Mouse (Mus musculus) midbrain, embryonic 14.5 days (tissue): ENCODE results near the gene Arntl. TPM values are rescaled to one million over a fixed set of nuclear protein-coding genes. Genes with fewer than 3 reads are reported as not detected.

Experiments
- ATAC-seq: fragments of 200-750 bp; cut with Nextera tagmentation; 2 replicates; pipeline ENCODE4 v1.8.0; 2017; ENCODE audit warnings: moderate number of reproducible peaks, moderate library complexity; ENCODE audit not compliant: low FRiP score, low TSS enrichment
- DNase-seq: peaks from one replicate; pipeline ENCODE4 v3.0.0-alpha.2; 2015
- H3K27ac ChIP-seq: fragments of 300-500 bp; sonication (generic); replicated peaks from 2 replicates; pipeline ENCODE4 v1.5.1; 2014; ENCODE audit warnings: mild to moderate bottlenecking, low read depth, low read length, moderate library complexity
- H3K27me3 ChIP-seq: fragments of 300-500 bp; sonication (generic); 2 replicates; pipeline ENCODE4 v1.6.1; 2014; ENCODE audit warnings: low read length, control low read depth, mixed read lengths; ENCODE audit not compliant: control insufficient read depth, insufficient read depth
- H3K36me3 ChIP-seq: fragments of 300-500 bp; sonication (generic); 2 replicates; pipeline ENCODE4 v1.6.1; 2014; ENCODE audit warnings: low read length, control low read depth; ENCODE audit not compliant: control insufficient read depth, insufficient read depth
- H3K4me1 ChIP-seq: fragments of 300-500 bp; sonication (generic); 2 replicates; pipeline ENCODE4 v1.6.1; 2014; ENCODE audit warnings: mild to moderate bottlenecking, antibody characterized with exemption, low read length, control low read depth; ENCODE audit not compliant: control insufficient read depth, insufficient read depth
- H3K4me2 ChIP-seq: fragments of 300-500 bp; sonication (generic); 2 replicates; pipeline ENCODE4 v1.6.1; 2014; ENCODE audit warnings: mild to moderate bottlenecking, low read length, moderate library complexity
- H3K4me3 ChIP-seq: fragments of 300-500 bp; sonication (generic); replicated peaks from 2 replicates; pipeline ENCODE4 v1.5.1; 2014; ENCODE audit warnings: low read depth, low read length
- H3K9ac ChIP-seq: fragments of 300-500 bp; sonication (generic); replicated peaks from 2 replicates; pipeline ENCODE4 v1.6.1; 2014; ENCODE audit warnings: mild to moderate bottlenecking, low read length, moderate library complexity
- H3K9me3 ChIP-seq: fragments of 300-500 bp; sonication (generic); 2 replicates; pipeline ENCODE4 v1.6.1; 2016; ENCODE audit warnings: low read length, control low read depth, mixed read lengths; ENCODE audit not compliant: control insufficient read depth
- WGBS: fragments of 180-500 bp; shearing (Covaris S2); extraction: QIAGEN DNeasy Blood & Tissue Kit; methylation state at CpG from one replicate; pipeline ENCODE4 v1.1.7; 2014; 5-methylcytosine and 5-hydroxymethylcytosine counted together
- polyA plus RNA-seq: library from polyadenylated mRNA; unstranded; fragments of >200 nt; fragmentation: Nextera tagmentation; extraction: Ambion mirVana; gene quantifications from 2 replicates; pipeline ENCODE4 v1.2.1, GENCODE M21; 2014

Arntl gene
- 16.1 TPM in 2 replicates for polyA plus RNA-seq

DNA sequence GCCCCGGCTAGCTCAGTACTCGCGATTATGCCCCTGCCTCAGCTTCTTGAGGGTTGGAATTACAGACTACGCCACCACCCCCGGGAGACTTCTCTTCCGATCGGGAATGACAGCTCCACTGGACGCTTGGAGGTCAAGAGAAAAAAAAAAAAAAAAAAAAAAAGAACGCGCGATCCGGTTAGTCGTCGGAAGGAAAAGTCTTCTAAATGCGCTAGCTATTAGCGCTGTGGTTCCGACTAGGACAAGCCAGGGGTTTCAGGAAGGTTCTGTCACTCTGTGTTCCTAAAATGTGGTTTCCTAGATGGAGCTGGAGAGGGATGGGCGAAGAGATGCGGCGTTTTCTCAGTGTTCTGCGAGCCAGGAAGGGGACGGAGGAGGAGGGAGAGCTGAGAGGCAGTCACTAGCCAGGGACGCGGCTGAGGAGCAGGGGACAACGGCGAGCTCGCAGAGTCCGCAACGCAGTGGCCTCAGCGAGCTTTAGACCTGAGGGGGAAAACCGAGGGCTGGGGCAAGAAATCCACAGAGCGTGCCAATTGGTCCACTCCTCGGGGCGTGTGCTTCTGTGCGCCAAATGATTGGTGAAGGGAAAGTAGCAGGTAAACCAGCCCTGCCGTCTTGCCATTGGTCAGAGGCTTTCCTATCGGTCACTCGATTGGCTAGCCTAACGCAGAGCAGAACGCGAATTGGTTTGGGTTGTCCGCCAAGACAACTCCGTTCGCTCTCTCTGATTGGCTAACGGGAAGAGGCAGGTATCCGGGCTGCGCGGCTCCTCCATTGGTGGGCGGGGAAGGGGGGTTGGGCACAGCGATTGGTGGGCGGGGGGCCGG is at the start of gene Arntl:
Arntl (plus strand) TSS at position 822 of the 827 bp plus-strand sequence.
- DNase-seq (peak; percentile 98), ATAC-seq (peak; percentile 99)
- Histone ChIP-seq H3K27ac (peak within 1 kb of the TSS; percentile 86), H3K9me3 (no peaks in the 10 kb centered on the region), H3K4me2 (peak within 1 kb of the TSS; percentile 77), H3K4me3 (peak within 1 kb of the TSS; percentile 80), H3K27me3 (peaks cover 45% of the 10 kb centered on the region), H3K9ac (peak within 1 kb of the TSS; percentile 70), H3K36me3 (no peaks in the 10 kb centered on the region), H3K4me1 (peaks cover 7% of the 10 kb centered on the region; the same call in 1 of the 2 replicates)
- under 1% methylated on average over 52 of the region's 52 CpGs for WGBS

- 90% methylated on average over 8 of the region's 8 CpGs for WGBS
- peaks cover 5% of the 10 kb centered on the region; the same call in 1 of the 2 replicates for H3K4me1 ChIP-seq
- no peak overlapping the region for H3K27ac ChIP-seq
- H3K9me3 ChIP-seq: no peaks in the 10 kb centered on the region
- ATAC-seq: no peak
- H3K4me2 ChIP-seq: no peak overlapping the region
- no peak overlapping the region for H3K9ac ChIP-seq
- no peaks in the 10 kb centered on the region for H3K27me3 ChIP-seq
- DNase-seq: no peak
- H3K36me3 ChIP-seq: no peaks in the 10 kb centered on the region
- H3K4me3 ChIP-seq: no peak overlapping the region
These were observed 46.1 kb upstream of the Arntl start for GRCm38 (mm10) chr7:113161077-113161698.

DNA sequence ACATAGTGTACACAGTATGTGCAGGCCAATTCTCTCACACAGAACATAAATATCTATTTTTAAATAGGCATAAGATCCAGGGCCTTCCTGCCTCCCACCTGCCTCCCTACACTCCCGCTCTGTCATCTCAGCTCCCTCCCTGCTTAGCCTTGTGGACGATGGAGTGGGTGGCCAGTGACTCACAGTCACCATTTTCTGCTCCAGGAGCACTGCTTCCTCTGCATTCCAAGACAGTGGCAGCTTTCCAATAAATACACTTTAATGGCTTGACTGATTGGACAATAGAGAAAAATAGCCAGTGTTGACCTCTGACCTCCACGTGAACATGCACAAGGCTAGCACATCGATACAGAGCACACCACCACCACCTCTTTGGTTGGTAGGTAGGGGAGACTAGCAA is 42.5 kb upstream of the Arntl start:
- Histone ChIP-seq H3K4me3 (no peak overlapping the region), H3K36me3 (no peaks in the 10 kb centered on the region), H3K4me2 (no peak overlapping the region), H3K9me3 (no peaks in the 10 kb centered on the region), H3K4me1 (no peaks in the 10 kb centered on the region), H3K27ac (no peak overlapping the region), H3K9ac (no peak overlapping the region), H3K27me3 (no peaks in the 10 kb centered on the region)
- 76% methylated on average over 4 of the region's 4 CpGs for WGBS
- ATAC-seq: no peak
- DNase-seq: no peak

DNA sequence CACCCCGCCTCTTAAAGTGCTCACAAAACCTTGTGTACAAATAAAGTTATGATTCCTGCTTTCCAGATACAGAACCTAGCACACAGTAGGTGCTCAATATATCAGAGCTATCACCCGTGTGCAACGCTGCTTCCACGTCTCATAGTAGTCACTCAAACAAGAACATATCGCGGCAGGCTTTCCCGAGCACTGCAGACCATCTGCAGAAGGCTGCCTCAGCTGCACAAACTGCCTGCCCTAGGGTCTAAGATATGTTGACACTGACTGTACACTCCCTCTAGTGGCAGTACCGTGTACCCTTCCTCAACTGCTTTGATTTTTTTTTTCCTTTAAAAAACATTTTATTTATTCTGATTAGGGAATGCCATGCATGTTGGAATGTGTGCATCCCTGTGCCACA is 40.2 kb upstream of the Arntl start:
- no peaks in the 10 kb centered on the region for H3K4me1 ChIP-seq
- H3K36me3 ChIP-seq: no peaks in the 10 kb centered on the region
- H3K9me3 ChIP-seq: no peaks in the 10 kb centered on the region
- DNase-seq (peak; percentile 79), ATAC-seq (no peak)
- H3K4me2 ChIP-seq: no peak overlapping the region
- H3K9ac ChIP-seq: no peak overlapping the region
- 41% methylated on average over 8 of the region's 8 CpGs for WGBS
- H3K27ac ChIP-seq: no peak overlapping the region
- no peaks in the 10 kb centered on the region for H3K27me3 ChIP-seq
- H3K4me3 ChIP-seq: no peak overlapping the region

GRCm38 (mm10) chr7:113168609-113169008 is 38.7 kb upstream of the Arntl start:
- ATAC-seq (no peak), DNase-seq (no peak)
- H3K9ac ChIP-seq: no peak overlapping the region
- H3K36me3 ChIP-seq: no peaks in the 10 kb centered on the region
- no peak overlapping the region for H3K27ac ChIP-seq
- 85% methylated on average over 8 of the region's 8 CpGs for WGBS
- H3K4me1 ChIP-seq: no peaks in the 10 kb centered on the region
- no peaks in the 10 kb centered on the region for H3K27me3 ChIP-seq
- H3K4me3 ChIP-seq: no peak overlapping the region
- H3K9me3 ChIP-seq: no peaks in the 10 kb centered on the region
- H3K4me2 ChIP-seq: no peak overlapping the region

DNA sequence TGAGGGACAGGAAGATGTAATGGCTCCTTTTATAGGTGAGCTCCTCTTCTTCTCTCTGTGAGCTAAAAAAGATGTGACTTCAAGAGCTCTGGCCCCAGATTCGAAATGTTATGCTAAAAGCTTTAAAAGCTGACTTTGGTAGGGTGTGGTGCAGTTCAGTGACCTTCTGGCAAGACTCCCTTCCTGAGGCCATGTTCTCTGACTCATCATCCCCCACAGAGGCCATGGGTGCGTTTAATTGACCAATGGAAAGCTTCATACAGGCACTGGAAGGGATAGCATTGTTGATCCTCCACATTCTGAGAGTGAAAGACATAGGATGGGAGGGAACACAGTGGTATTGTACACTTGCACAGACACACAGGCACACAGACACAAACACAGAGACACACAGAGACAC is 34.8 kb upstream of the Arntl start:
- no peaks in the 10 kb centered on the region for H3K9me3 ChIP-seq
- H3K4me3 ChIP-seq: no peak overlapping the region
- DNase-seq: no peak
- H3K27me3 ChIP-seq: no peaks in the 10 kb centered on the region
- H3K4me2 ChIP-seq: no peak overlapping the region
- no peak overlapping the region for H3K9ac ChIP-seq
- no peaks in the 10 kb centered on the region for H3K4me1 ChIP-seq
- no peaks in the 10 kb centered on the region for H3K36me3 ChIP-seq
- 73% methylated on average over 2 of the region's 2 CpGs for WGBS
- H3K27ac ChIP-seq: no peak overlapping the region
- ATAC-seq: no peak

DNA sequence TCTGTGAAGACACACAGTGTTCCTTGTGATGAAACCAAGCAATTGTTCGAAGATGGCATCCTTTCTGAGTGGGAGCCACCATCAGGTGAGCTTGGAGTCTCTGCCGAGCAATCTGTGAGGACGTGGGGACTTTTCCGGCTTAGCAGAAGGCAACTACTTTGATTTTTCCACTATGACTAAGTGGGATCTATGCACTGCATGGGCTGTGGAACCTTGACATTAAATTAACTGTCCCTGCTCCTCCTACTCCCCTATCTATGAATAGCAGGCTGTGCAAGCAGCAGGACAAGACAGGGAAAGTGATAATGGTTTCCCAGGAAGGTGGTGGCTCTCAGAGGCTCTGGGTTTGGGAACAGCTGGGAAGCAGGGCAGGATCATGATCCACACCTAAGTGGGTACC is 31.8 kb upstream of the Arntl start:
- H3K4me1 ChIP-seq: no peaks in the 10 kb centered on the region
- no peak overlapping the region for H3K27ac ChIP-seq
- H3K36me3 ChIP-seq: no peaks in the 10 kb centered on the region
- H3K9me3 ChIP-seq: no peaks in the 10 kb centered on the region
- no peak overlapping the region for H3K4me3 ChIP-seq
- DNase-seq (no peak), ATAC-seq (no peak)
- no peak overlapping the region for H3K4me2 ChIP-seq
- H3K27me3 ChIP-seq: no peaks in the 10 kb centered on the region
- WGBS: 78% methylated on average over 4 of the region's 4 CpGs
- H3K9ac ChIP-seq: no peak overlapping the region

- H3K4me3 ChIP-seq: no peak overlapping the region
- H3K27ac ChIP-seq: no peak overlapping the region
- no peaks in the 10 kb centered on the region for H3K9me3 ChIP-seq
- no peaks in the 10 kb centered on the region for H3K36me3 ChIP-seq
- H3K9ac ChIP-seq: no peak overlapping the region
- DNase-seq (no peak), ATAC-seq (no peak)
- no peaks in the 10 kb centered on the region for H3K4me1 ChIP-seq
- no peaks in the 10 kb centered on the region for H3K27me3 ChIP-seq
- WGBS: 93% methylated on average over 6 of the region's 6 CpGs
- no peak overlapping the region for H3K4me2 ChIP-seq
These were observed 29.2 kb upstream of the Arntl start for GRCm38 (mm10) chr7:113178073-113178472.

- H3K4me2 ChIP-seq: no peak overlapping the region
- DNase-seq (no peak), ATAC-seq (no peak)
- no peaks in the 10 kb centered on the region for H3K9me3 ChIP-seq
- H3K4me1 ChIP-seq: no peaks in the 10 kb centered on the region
- H3K9ac ChIP-seq: no peak overlapping the region
- no peak overlapping the region for H3K27ac ChIP-seq
- H3K27me3 ChIP-seq: no peaks in the 10 kb centered on the region
- WGBS: 94% methylated on average over 8 of the region's 8 CpGs
- no peak overlapping the region for H3K4me3 ChIP-seq
- no peaks in the 10 kb centered on the region for H3K36me3 ChIP-seq
These were observed 23.5 kb upstream of the Arntl start for GRCm38 (mm10) chr7:113183787-113184186.
